Mouse (Mus musculus): ENCODE results near the gene Cela3a.

Gene Cela3a

DNA sequence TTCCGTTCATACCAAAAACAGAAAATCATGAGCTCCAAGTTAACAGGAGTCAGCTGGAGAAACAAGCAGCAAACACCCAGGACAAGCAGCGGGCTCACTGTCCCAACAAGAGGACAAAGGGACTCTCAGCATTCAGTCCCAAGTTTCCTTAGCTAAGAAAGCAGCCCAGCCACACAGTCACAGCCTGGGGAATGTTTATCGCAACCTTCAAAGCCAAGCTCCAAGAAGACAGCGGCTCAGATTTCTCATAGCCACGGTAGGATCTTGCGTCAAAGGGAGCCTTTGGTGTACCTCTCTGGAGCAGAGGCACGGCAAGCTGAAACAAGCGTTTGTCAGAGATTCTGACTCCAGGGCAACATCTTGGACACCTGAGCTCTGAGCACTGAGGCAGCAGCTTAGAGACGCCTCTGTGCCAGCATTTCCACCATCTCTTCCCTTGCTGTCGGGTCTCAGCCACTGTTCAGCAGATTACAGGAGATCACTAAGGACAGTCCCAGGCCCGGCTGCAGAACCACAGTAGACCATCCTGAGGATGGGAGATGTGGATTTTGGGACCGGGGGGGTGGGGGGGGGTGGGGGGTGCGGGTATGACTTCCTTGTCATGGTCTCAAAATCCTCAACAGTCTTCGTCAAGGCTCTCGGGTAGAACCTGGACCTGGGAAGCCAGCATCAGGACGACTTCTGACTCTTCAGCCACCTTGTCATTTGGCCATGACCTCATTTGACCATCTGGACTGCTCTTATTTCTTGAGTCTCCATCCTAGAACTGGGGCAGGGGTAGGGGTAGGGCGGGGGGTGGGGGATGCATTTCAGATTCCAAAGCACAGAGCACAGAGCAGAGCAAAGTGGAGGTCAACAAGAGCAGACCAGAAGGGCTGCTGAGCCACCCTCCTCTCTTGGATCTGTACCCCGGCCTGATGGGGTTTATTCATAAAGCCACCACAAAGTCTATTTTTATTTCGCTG is 34.0 kb downstream of the Cela3a start:
- in situ Hi-C loops (cut with MboI, MseI), result no loop called here

DNA sequence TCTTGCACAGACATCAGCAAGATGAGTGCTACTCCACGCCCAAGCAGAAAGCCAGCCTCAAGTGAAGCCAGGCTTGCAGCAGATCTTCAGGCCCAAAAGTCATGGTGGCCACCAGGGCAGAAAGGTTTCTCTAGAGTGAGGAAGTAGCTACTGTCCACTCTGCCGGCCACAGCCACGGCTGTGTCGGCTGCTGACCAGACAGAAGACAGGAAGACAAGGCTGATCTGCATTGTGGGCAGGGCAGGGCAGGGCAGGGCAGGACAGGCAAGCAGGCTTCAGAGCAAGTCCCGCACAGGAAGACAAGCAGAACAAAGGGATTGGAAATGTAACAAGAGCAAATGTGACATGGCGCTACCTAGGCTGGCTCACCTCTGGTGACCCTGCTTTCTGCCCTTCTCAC is 35.9 kb downstream of the Cela3a start:
- in situ Hi-C loops (cut with MboI, MseI), result loop anchor here (25.0 kb wide), 2 partner anchors 1286 to 1936 kb away; partner anchors contain the start of gene Rcan3

DNA sequence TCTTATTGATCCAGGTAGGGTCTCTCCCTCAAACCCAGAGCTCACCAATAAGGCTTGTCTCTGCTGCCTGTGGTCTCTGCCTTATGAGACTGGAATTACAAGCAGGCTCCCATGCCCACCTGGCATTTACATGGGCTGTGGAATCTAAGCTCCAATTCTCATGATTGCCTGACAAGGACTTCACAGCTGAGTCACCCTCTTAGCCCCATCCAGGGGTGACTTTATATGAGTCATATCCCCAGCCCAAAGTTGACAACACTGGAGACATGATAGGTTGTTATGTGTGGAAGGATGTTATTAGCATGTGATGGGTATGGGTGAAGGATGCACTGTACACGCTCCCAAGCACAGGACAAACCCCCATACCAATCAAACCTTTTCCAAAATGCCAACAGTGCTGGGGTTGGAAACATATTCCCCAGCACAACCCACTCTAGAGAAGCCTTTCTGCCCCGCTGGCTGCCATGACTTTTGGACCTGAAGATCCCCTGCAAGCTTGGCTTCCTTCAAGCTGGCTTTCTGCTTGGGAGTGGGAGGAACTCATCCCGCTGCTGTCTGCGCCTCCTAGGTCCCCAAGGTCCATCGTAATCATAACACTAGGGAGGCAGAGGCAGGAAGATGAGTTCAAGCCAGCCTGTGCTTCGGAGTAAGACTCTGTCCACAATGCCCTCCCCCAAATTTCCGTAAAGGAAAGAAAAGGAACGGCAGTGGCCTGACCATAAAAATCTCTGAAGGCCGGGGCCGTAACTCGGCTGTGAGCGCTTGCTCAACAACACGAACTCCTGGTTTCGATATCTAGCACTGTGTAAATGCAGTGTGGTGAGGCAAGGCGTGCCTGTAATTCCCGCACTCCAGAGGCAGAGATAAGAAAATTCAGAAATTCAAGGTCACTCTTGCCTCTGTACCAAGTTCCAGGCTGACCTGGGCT is 37.7 kb downstream of the Cela3a start:
- in situ Hi-C loops (cut with MboI, MseI), result loop anchor here (25.0 kb wide), 2 partner anchors 1285 to 1935 kb away; partner anchors contain the start of gene Rcan3

DNA sequence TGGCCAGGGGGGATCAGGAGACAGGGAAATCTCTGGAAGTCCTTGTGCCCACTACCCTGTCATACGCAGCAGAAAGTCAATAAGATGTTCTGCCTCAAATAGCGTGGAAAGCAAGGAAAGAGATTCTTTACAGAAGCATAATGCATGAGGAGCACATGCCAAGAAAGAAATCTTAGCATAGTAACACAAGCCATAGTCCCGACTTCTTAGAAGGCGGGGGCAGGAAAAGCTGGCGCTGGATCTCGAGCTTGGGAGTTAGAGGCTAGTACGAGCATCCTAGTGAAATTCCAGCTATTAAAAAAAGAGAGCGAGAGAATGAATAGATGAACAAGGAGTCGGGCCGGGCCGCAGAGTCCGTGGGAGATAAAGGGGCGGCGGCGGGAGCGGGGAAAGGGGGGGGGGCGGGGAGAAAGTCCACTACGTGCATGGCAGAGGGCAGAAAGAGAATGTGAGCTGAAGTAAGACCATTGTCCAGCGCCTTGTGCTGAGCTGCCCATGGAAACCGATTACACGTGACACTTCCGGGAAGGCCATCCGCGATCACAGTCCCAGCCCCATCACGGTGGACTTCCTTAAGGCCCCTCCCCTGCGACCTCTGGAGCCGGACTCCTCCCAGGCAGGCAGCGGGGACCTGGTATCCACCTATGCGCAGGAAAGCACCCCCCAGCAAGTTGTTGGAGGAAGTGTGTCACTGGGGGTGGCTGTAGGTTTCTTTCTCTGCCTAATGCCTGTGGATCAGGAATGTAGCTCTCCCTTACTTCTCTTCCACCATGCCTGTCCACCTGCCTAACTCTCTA is 39.4 kb downstream of the Cela3a start:
- in situ Hi-C loops (cut with MboI, MseI), result loop anchor here (10.0 to 25.0 kb wide), 3 partner anchors 625 to 1933 kb away; partner anchors contain the start of genes Eif4g3 and Rcan3

DNA sequence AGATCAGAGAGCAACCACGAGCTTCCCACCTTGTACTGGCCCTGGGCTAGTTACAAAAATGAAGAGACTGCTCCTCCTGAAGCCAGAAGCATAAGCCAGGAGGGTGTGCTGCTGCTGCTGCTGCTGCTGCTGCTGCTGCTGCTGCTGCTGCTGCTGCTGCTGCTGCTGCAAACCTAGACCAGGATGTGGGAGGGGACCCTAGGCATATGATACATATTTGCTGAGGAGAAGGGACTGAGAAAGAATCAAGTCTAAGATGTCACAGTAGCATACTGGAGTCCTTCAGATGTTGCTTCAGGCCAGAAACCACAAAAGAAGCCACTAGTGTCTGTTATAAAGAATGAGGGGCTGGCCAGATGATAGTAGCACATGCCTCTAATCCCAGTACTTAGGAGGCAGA is 41.4 kb downstream of the Cela3a start:
- in situ Hi-C loops (cut with MboI, MseI), result loop anchor here (10.0 to 25.0 kb wide), 3 partner anchors 627 to 1931 kb away; partner anchors contain the start of genes Eif4g3 and Rcan3

DNA sequence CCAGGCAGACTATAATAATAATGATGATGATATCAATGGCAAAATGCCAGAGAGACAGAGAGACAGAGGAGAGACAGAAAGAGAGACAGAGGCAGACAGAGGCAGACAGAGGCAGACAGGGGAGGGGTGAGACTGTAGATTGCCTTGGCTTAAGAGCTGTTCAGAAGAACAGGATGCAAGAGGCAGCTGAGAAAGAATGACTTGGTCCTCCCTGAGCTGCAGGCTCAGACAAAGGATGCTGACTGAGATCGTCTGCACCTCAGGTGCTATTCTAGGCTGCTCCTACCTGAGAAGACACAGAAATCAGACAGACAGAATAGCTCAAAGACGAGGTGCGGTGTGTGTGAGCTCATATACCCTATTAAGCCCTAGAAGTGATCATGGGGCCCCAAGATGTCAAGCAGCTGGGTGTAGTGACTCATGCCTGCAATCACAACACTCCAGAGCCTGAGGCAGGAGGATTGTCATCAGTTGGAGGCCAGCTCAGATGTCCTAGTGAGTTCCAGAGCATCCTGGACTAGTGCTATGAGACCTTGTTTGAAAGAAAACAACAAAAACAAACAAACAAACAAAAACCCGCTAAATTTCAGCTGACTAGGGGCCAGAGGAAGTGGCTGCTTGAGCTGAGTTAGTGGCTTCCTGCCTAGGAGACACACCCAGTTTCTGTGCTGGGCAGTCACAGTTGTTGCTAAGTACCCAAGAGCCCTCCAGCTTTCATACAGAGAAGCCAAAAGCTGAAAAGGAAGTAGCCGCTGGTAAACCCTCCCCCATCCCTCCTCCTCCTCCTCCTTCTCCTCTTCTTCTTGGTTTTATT is 42.1 kb downstream of the Cela3a start:
- in situ Hi-C loops (cut with MboI, MseI), result loop anchor here (10.0 to 25.0 kb wide), 3 partner anchors 627 to 1930 kb away; partner anchors contain the start of genes Eif4g3 and Rcan3

DNA sequence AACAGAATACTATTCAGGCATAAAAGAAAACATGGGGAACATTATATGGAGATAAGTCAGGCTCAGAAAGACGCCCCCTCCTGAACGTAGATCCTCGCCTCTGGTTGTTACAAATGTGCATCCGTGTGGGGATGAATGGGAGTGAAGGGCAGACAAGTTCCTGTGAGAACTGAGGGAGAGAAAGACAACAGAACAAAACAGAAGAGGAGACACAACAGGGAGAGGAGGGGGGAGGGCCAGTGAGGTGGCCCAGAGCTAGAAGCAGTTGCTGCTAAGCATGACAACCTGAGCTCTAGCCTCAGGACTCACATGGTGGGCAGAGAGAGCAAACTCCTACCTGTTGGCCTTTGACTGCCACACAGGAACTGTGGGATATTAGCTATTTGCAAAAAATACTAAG is 43.5 kb downstream of the Cela3a start:
- in situ Hi-C loops (cut with MboI, MseI), result loop anchor here (10.0 to 25.0 kb wide), 3 partner anchors 629 to 1929 kb away; partner anchors contain the start of genes Eif4g3 and Rcan3

DNA sequence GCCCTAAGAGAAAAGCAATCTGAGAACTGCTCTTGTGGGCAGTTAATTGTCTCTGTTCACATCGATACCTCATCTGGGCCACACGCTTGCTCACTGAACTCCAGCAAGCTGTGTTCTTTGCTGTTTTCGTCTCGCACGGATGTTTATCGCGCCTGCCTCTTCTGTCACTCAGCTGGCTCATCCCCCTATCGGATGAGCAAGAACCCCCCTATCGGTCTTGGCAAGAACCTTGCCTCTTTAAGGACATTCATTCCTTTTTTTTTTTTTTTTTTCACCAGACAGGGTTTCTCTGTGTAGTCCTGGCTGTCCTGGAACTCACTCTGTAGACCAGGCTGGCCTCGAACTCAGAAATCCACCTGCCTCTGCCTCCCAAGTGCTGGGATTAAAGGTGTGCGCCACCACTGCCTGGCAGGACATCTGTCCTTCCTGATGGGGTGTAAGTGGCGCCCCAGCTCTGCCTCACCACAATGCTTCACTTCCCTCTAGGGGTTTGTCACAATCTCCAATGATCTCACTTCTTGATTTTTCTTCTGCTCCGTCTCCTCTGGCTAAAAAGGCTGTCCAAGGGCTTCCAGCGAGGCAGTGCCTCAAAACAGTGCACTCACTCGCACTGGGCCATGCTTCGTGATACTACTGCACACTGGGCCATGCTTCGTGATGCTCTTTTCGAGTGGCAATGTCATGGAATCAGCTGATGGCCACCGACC is 44.1 kb downstream of the Cela3a start:
- in situ Hi-C loops (cut with MboI, MseI), result loop anchor here (10.0 to 25.0 kb wide), 3 partner anchors 629 to 1928 kb away; partner anchors contain the start of genes Eif4g3 and Rcan3

DNA sequence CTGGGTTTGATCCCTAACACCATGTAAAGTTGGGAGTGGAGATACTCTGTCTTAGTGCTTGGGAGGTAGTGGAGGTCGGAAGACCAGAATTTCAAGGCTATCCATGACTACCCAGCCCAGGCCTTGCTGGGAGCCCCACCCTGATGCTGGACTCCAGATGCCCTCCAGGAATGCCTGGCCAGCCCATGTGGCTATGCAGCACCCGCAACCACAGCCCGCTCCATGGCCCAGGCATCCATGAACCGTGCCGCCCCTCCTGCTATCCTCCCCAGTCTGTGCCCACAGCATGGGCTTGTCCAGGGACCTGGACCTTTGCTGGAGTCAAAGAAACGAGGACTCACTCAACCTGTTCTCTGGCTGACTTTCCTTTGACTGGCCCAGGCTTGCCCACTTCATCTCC is 44.8 kb downstream of the Cela3a start:
- in situ Hi-C loops (cut with MboI, MseI), result loop anchor here (10.0 to 25.0 kb wide), 3 partner anchors 630 to 1928 kb away; partner anchors contain the start of genes Eif4g3 and Rcan3

DNA sequence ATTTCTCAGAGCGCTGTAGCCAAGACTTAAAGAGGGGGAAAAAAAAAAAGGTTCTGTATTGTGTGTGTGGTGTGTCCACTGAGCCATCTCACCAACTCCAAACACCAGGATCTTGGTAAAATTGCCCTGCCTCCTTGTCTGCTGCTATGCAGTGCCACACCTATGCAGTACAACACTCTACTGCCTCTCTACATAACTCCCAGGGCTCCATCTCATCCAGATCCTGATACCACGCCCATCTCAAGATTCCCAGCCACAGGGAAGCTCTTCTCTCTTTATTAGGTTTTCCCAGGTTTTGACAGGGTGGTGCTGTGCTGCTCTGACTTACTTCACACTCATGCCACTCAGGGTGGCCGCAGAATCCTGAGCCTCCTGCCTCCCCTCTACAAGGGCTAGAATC is 48.6 kb downstream of the Cela3a start:
- in situ Hi-C loops (cut with MboI, MseI), result loop anchor here (10.0 to 25.0 kb wide), 3 partner anchors 634 to 1924 kb away; partner anchors contain the start of genes Eif4g3 and Rcan3

DNA sequence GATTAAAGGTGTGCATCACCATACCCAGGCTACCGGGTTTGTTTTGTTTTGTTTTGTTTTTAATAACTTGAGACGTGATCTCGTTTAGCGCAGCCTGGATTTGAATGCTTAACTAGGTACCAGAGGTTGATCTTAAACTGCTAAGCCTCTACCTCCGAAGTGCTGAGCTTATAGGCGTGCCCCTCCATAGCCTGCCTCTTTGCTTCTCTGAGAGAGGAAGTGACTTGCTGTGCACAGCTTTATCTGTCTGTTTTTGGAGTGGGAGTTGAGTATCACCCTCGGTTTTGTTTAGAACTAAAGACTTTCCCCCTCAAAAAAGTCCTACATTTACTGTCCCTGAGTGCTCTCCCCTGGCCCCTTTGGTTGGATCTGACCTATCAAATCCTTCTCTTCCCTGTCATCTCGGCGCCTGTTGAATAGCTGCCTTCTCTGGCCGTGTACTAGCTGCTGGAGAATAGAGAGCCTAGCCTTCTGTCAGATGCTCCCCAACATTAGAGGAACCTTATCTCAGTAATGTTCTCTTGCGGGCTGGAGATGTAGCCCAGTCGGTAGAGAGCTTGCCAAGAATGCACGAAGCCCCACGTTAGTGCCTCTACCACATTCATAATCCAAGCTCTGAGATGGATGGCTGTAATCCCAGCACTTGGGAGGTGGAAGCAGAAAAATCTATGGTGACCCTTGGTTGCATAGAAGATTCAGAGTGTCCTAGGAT is 51.1 kb downstream of the Cela3a start:
- in situ Hi-C loops (cut with MboI, MseI), result loop anchor here (10.0 to 25.0 kb wide), 3 partner anchors 1271 to 1921 kb away; partner anchors contain the start of gene Rcan3

DNA sequence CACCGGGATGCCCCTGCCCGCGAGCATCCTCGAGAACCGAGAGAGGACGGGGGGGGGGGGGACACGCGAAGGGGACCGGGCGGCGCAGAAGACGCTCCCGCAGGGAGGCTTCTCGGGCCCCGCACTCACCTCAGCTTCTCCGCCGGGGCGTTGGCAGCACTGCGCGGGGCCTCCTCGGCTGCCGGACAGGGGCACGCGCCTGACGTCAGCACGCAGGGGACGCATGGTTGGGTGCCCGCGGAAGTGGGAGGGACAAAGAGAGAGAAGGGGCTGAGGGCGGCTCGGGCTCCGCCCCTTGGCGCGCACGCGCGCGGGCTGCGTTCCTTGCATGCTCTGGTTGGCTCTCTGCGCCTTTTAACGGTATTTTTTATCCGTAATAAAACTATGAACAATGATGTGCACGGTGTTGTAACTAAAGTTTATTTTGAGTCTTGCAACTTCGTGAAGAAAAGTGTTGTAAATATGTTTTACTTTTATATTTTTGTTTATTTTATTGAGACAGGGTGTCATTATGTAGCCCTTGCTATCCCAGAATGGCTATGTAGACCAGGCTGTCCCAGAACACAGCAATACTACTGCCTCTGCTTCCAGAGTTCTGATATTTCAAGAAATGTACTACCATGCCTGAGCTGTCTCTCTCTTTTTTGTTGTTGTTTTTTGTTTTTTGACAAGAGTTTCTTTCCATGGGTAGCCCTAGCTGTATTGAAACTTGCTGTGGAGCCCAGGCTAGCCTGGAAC is 51.9 kb downstream of the Cela3a start, which contains the start of gene Cdc42:
Cdc42 (minus strand) TSS at position 204 of the 738 bp plus-strand sequence.
- in situ Hi-C loops (cut with MboI, MseI), result loop anchor here (10.0 to 25.0 kb wide), 3 partner anchors 1270 to 1920 kb away; partner anchors contain the start of gene Rcan3

DNA sequence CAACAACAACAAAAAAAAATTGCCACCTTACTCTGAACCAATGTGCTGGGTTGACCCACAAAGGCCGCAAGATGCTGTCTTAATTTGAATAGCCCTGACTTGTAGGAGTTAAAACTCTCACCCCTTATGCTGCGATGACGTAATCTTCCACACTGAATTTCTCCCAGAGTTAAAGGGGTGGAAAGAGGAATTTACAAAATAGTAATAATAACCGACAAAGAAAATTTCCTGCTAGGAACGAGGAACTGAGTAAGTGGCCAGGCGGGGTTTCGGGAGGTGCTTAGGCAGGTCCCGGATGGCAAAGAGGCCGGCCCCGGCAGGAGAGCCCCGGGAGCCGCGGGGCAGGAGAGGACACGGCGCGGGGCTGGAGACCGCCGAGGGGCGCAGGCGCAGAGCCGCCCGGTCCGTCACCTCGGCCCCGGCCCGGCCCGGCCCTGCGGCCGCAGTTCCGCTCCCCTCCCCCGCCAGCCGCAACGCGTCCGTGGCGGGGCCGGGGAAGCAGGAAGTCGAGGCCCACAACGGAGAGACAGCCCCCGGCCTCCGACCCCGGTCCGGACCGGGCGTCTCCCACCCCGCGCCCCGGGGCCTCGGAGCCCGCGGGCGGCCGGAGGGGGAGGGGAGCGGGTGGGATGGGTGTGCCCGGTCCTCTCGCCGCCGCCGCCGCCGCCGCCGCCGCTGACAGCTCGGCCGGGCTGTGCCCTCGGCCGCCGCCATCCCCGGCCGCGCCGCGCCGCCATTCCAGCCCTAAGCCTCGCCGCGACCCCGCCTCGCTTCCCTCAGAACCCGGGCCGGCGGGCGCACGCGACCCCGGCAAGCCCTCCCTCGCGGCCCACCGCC is 52.7 kb downstream of the Cela3a start:
- in situ Hi-C loops (cut with MboI, MseI), result loop anchor here (10.0 to 25.0 kb wide), 3 partner anchors 1270 to 1920 kb away; partner anchors contain the start of gene Rcan3

Measured in T-helper 1 cell (primary cell).